ENCODE assay signal across 12 mouse cellular contexts in the genomic region with DNA sequence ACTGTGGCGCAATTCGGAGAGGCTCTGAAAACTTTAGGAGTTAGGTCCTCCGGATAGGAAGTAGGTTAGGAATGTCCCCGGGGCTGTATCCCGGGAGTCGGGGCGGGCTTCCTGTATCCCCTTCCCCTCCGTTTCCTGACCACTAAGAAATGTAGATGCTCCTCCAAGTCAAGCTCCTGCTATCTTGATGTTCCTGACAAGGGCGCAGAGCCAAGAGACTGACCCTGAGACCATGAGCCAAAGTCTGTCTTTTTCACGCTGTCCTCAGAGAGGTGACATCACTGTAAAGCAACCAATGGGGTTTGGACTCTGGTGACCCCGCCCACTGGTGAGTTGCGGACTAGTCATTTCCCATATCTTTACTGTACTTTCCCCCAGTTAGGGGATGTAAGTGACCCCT. TPM values are rescaled to one million over a fixed set of nuclear protein-coding genes. Genes with fewer than 3 reads are reported as not detected.
DNase-seq lines count a peak whose midpoint lies in the region; ATAC-seq lines count a peak whose summit lies in the region.
"Had no signal": no experiment of that assay in that cellular context is flagged by ENCODE, and none has a peak within 500 bp of the region (broad histone marks: within the 10 kb centered on the region; RNA-seq: fewer than 3 reads in every experiment).

No protein-coding gene starts in this region.

- no peak overlapping the region for H3K9ac ChIP-seq in embryonic facial prominence, embryonic 14.5 days (ENCODE audit: low read depth, low read length)
- H3K9ac ChIP-seq: liver, embryonic 13.5 days had no signal

- peak overlapping the region; percentile 36 for H3K4me2 ChIP-seq in embryonic facial prominence, embryonic 14.5 days (ENCODE audit: low read depth, low read length)
- H3K4me2 ChIP-seq: liver, embryonic 13.5 days had no signal

- H3K4me3 ChIP-seq in embryonic facial prominence, embryonic 14.5 days (ENCODE audit: low read depth, low read length): peak overlapping the region; percentile 1; the same call in 1 of the 2 replicates
- peak overlapping the region; percentile 31 for H3K4me3 ChIP-seq in limb, embryonic 10.5 days
- H3K4me3 ChIP-seq in hindbrain, embryonic 10.5 days: no peak overlapping the region
- H3K4me3 ChIP-seq: liver, embryonic 13.5 days; myocyte had no signal

- H3K4me1 ChIP-seq in embryonic facial prominence, embryonic 14.5 days (ENCODE audit: control insufficient read depth, insufficient read depth, low read length): 0 out of 2 replicates have a peak, but pooled peaks cover 24% of the 10 kb centered on the region
- peaks cover 28% of the 10 kb centered on the region for H3K4me1 ChIP-seq in limb, embryonic 10.5 days
- H3K4me1 ChIP-seq in hindbrain, embryonic 10.5 days (replicated peaks): peaks cover 9% of the 10 kb centered on the region
- H3K4me1 ChIP-seq: liver, embryonic 13.5 days had no signal

- no peaks in the 10 kb centered on the region for H3K36me3 ChIP-seq in embryonic facial prominence, embryonic 14.5 days (ENCODE audit: control insufficient read depth, insufficient read depth, low read length)
- H3K36me3 ChIP-seq in limb, embryonic 10.5 days: no peaks in the 10 kb centered on the region
- H3K36me3 ChIP-seq in hindbrain, embryonic 10.5 days: no peaks in the 10 kb centered on the region
- H3K36me3 ChIP-seq: liver, embryonic 13.5 days had no signal

- no peaks in the 10 kb centered on the region for H3K9me3 ChIP-seq in embryonic facial prominence, embryonic 14.5 days (ENCODE audit: control insufficient read depth, low read length)
- no peaks in the 10 kb centered on the region for H3K9me3 ChIP-seq in limb, embryonic 10.5 days (replicated peaks)
- peaks cover 7% of the 10 kb centered on the region; the same call in 1 of the 2 replicates for H3K9me3 ChIP-seq in hindbrain, embryonic 10.5 days
- H3K9me3 ChIP-seq: liver, embryonic 13.5 days had no signal

- intact Hi-C loops in heart, postnatal 25 days (cut with DNase I): loop anchor here (5.0 kb wide), 1 partner anchor 46 kb away; no protein-coding TSS in a partner anchor

- ATAC-seq in embryonic facial prominence, embryonic 14.5 days (ENCODE audit: low read depth): no peak

- H3K27ac ChIP-seq in embryonic facial prominence, embryonic 14.5 days (replicated peaks; ENCODE audit: low read depth, low read length): no peak overlapping the region
- no peak overlapping the region for H3K27ac ChIP-seq in limb, embryonic 10.5 days
- no peak overlapping the region for H3K27ac ChIP-seq in hindbrain, embryonic 10.5 days
- H3K27ac ChIP-seq: liver, embryonic 13.5 days had no signal

- 26% methylated on average over 12 of the region's 12 CpGs for WGBS in embryonic facial prominence, embryonic 14.5 days
- 37% methylated on average over 12 of the region's 12 CpGs for WGBS in limb, embryonic 10.5 days
- 52% methylated on average over 12 of the region's 12 CpGs for WGBS in hindbrain, embryonic 10.5 days

- no peaks in the 10 kb centered on the region for H3K27me3 ChIP-seq in embryonic facial prominence, embryonic 14.5 days (replicated peaks; ENCODE audit: control insufficient read depth, insufficient read depth, low read length)
- H3K27me3 ChIP-seq in limb, embryonic 10.5 days (ENCODE audit: low read depth, poor library complexity, severe bottlenecking): peaks cover 17% of the 10 kb centered on the region
- no peaks in the 10 kb centered on the region for H3K27me3 ChIP-seq in hindbrain, embryonic 10.5 days (ENCODE audit: insufficient read depth, poor library complexity, severe bottlenecking)
- H3K27me3 ChIP-seq: CH12.LX; liver, embryonic 13.5 days had no signal

- DNase-seq in heart, adult 11 months: peak; percentile 94
- no peak for DNase-seq in heart, postnatal 25 days (ENCODE audit: low spot score)
- DNase-seq in ES-CJ7 (ENCODE audit: low read depth, low spot score): peak; percentile 72
- DNase-seq in embryonic facial prominence, embryonic 14.5 days (ENCODE audit: low spot score): no peak
- no peak for DNase-seq in limb, embryonic 10.5 days (ENCODE audit: low spot score)
- DNase-seq in hindbrain, embryonic 10.5 days (ENCODE audit: low spot score): no peak
- no peak for DNase-seq in MN1 (ENCODE audit: low spot score)
- DNase-seq in cerebellum, postnatal 25 days: no peak
- DNase-seq: liver, embryonic 13.5 days; right cerebral cortex, postnatal 4 days had no signal

RNA-seq across cellular contexts. Expression of gene Rgma, which starts 51.8 kb away (rescaled TPM):
- total RNA-seq in heart, postnatal 25 days (2021): 10 to 100 TPM; 61.2 to 72.2 TPM
- polyA plus RNA-seq in embryonic facial prominence, embryonic 14.5 days (2014; fragmentation: Nextera tagmentation; extraction: Ambion mirVana): 19.6 and 26.1 TPM in 2 replicates
- polyA plus RNA-seq in limb, embryonic 10.5 days (2016; fragmentation: Nextera tagmentation; extraction: Ambion mirVana): 20.1 and 26.8 TPM in 2 replicates
- 38.4 and 51.1 TPM in 2 replicates for polyA plus RNA-seq in hindbrain, embryonic 10.5 days (2016; fragmentation: Nextera tagmentation; extraction: Ambion mirVana)

Comparison
In these comparisons a context has a peak if more than half of its experiments do, and no peak if none do; other contexts are left out.
1. DNase-seq: peak in heart, adult 11 months (single experiment) and ES-CJ7 (single experiment); none in heart, postnatal 25 days (single experiment), embryonic facial prominence, embryonic 14.5 days (single experiment), limb, embryonic 10.5 days (single experiment), hindbrain, embryonic 10.5 days (single experiment), MN1 (single experiment) and cerebellum, postnatal 25 days (0 of 2).